Mouse (Mus musculus) layer of hippocampus, adult 18-20 months (tissue): Measurements from ENCODE around the gene Plin3. TPM values are rescaled to one million over a fixed set of nuclear protein-coding genes. Genes with fewer than 3 reads are reported as not detected.
"Not testable (repeated sequence)": the region's sequence is repeated elsewhere in the genome, so short reads cannot be mapped to it uniquely, and the experiment has no call there.

Experiments
- DNase-seq, 2 experiments: peaks; one replicate each; pipeline ENCODE4 v3.0.0; 2022; ENCODE audit warnings: low spot score in 2 of 2
- total RNA-seq, 2 experiments: library from RNA; stranded (reverse); gene quantifications; 2 replicates each; pipeline ENCODE4 v1.2.3; 2021

Gene Plin3
- total RNA-seq, 2 experiments from 2014 or later = 19.1 to 21.8 TPM

DNA sequence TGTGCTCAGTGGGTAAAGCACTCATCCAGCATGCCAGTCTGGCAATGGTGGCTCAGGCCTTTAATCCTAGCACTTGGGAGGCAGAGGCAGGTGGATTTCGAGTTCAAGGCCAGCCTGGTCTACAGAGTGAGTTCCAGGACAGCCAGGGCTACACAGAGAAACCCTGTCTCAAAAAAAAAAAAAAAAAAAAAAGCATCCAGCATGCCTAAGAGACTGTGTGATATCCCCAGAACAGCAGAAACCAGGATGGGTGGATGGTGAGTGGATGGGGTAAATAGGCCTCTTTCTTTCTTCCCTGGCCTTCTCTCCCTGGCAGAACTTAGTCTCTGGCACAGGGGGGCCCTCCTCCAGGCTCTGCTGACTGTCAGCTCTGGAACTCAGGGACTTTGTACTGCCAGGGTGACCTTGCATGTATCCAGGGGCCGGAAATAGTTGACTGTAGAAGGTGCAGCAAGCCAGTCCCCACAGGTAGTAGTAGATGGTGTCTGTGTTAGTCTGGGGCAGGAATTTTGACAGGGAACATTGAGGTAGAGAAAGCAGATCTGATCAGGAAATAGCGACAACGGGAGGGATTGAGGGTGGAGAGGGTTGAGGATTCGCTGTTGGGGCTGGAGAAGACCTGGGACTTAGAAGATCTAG lies 16.7 kb downstream of the Plin3 start:
- DNase-seq = no peak

DNA sequence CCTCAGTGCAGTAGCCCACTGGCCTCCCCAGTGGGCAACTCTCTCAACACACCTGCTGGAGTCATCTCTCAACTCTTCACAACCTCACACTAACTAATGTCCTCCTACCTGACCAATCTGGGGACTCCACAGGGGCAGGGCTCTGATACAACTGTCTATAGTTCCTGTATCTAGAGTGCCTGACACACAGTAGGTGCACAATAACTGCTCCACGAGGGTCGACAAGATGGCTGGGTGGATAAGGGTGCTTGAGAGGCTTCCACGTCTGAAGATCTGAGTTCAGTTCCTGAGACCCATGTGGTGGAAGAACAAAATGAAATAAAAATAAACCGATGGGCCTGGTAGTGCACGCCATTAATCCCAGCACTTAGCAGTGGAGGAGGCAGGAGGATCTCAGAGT lies 18.7 kb downstream of the Plin3 start:
- DNase-seq = no peak

DNA sequence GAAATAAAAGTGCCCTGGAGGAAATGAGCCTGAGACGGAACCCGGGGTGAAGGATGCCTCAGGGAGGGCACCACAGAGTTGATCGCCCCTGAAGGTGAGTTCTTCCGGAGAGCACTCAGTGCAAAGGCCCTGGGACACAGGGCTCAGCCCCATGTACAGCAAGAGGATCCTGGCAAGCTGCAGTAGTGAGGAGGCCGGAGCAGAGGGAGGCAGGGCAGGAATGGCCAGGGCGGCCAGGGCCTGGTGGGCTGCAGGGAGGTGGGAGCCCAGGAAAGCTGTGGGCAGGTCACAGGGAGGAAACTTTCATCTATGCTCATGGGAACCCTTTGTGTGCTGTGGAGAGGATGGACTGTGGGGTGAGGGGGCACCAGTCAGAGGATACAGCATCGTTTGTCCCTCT lies 19.2 kb downstream of the Plin3 start:
- DNase-seq = no peak

DNA sequence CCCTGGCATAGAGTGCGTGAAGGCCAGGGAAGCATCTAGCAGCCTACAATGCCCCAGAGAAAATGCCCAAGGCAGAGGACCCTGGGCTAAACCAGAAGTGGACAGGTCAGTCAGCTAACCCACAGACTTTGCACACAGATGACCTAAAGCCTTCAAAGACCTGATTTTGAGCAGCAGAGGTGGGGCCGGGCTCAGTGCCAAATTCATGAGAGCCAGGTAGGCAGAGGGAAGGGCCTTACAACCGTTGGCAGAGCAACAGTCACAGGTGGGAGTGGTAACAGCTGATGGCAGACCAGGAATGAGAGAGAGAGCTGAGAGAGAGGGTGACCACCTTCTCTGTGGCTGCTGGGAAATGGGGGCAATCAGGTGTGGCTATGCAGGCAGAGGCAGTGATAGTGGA lies 20.0 kb downstream of the Plin3 start:
- DNase-seq = no peak

DNA sequence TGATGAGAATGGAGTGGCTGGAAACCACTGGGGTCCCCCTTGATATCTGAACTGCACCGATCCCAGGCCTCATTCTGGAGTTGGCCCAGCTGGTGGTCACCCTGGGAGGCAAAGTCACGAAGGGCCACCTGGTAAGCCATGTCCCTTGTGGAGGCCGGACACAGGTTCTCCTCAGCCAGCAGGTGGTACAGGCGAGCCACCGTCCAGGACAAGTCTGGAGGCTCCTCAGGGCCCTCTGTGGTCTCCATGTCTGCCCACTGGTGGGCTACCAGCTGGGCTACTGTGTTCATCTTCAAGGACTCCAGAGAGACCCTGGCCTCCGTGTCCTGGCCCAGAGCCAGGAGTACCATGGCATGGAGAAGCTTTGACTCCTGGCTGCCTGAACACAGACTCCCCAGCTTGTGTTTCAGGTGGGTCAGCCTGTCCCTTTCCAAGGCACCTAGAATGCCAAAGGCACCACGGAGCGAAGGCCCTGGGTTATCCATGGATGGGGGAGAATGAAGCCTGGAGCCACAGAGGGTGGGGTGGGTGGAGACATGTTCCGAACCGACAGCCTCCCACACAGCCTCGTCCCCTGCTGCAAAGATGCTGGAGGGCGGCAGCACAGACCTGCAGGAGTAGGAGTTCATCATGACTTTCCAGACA lies 20.9 kb downstream of the Plin3 start:
- DNase-seq = no peak

DNA sequence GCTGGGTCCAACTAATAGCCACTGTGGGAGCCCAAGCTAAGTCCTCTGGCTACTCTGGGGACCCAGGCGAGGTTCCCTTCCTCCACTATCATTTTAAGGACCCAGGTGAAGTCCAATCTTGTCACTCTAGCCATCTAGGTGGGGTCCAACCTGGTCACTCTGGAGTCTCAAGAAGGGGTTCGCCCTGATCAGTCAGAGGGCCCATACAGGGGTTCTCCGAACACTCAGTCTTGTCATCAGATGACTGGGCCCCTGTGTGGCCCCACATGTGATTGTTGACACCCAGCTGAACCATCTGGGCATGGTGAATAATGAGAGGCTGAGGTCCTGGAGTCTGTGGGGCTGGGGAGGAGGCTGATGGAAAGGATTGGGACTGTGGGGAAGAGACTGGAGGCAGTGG lies 22.9 kb downstream of the Plin3 start:
- no peak for DNase-seq

DNA sequence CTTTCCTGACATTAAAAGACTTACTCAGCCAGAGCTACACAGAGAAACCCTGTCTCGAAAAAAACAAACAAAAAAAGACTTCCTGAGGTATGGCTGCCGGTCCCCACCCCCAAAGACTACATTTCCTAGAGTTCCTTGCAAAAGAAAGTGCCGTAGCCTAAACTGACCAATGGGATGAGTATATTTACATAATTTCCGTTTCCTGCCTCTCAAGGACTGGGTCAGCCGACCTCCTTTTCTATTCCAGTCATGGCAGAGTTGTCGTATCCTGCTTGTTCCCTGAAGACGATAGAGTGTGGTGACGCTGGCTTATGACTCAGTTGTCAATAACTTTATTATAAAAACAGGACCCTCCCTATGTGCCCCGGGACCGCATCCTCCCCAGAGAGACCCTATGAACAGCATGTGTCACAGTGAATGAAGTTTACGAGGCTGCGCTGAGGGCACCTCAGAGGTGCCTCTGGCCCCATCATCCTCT lies 23.5 kb downstream of the Plin3 start:
- peak in 1 of 2 experiments; percentile 80 for DNase-seq

DNA sequence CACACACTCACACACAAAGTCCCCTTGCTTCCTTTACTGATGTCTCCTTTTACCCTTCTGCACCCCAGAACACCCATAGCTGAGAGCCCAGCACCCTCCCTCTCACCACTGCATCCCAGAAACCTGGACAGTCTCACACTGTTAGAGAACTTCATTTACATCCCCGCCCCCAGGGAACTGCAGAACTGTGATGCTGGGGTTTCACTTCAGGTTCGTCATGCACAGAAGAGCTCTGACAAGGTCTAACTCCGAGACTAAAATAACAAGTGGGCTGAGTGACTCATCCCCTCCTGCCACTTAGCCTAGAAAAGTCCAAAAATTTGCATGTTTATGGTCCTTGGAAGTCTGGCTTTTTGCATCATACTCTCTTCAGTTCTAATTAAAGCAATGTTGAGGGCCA lies 26.4 kb downstream of the Plin3 start:
- peak in 1 of 2 experiments; percentile 72 for DNase-seq

DNA sequence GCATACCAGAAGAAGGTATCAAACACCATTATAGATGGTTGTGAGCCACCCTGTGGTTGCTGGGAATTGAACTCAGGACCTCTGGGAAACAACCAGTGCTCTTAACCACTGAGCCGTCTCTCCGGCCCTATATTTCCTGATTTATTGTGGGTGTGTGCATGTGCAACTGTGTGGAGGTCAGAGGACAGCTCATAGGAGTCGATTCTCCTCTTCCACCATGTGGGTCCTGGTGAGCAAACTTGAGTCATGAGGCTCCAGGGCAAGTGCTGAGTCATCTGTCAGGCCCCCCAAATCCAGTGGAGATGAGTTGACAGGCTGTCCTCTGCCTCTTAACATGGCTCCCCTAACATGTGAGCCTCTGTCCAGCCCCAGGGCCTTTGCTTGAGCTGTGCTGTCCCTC lies 26.8 kb downstream of the Plin3 start:
- no peak for DNase-seq

DNA sequence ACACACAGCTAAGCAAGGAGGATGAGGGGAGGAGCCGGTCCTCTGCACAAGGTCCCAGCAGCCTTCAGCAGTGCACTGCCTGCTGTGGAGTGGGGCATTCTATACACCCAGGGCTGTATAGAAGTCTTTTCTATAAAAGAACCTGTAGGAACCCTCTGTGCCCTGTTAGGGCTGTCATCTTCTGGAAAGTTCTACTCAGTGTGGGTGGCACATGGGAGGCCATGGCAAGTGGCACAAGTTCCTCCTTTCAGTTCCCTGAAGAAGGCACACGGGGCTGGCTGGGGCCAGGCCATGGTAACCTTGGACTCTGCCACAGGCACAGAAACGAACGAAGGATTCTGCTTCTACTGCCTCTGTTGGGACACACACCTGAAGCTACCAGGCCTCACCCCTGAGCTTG lies 27.7 kb downstream of the Plin3 start:
- DNase-seq = no peak

DNA sequence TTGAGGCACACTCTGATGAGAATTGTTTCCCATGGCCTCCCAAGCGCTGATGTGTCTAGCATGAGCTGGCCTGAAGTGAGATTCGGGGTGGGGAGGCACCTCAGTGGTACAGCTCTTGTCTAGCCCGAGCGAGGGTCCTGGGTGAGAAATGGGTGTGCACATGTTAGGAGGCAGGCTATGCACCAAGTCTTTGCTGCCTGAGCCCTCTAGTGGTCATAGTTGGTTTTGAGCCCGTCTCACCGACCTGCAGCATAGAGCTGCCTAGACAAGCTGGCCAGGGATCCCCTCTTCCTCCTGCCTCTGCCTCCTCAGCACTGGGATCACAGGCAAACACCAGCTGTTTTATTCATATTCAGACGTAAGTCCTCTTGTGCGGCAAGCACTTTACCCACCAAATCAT lies 28.7 kb downstream of the Plin3 start:
- peak; percentile 71 to 90 for DNase-seq

DNA sequence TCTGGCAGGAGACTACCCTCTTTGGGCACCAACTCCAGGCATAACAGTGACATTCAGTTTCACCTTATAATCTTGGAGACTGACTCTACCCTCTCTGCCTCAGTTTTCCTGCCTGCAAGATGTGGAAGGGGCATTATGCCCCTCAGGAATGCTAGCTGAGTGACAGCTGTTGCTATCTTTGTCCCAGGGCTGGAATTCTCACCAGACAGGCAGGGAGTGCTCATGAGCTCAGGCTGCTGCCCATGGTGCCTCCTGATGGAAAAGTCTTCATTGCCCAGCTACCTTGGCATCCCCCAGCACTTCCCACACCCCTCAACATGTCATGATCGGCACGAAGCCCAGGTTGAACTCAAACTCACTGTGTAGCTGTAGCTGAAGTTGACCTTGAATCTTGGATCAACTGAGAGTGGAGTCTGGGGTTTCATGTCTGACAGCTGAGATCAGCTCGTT lies 30.0 kb downstream of the Plin3 start:
- DNase-seq = no peak

DNA sequence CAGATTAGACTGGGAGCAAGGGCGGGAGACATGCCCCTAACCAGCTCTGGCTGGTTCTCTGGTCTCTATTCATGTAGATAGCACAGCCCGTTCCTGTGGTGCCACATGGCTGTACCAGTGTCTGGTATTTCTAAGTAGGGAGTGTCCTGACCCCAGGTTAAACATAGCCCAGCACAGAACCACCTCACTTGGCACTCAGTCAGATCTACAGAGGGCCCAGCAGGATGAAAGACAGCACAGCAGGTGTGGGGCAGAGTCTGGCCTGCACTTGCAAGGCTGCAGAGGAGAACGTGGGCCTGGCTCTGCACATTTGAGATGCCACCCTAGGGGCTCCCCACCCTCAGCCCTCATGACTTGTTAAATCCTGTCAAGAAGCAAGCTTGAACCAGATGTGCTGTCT lies 31.5 kb downstream of the Plin3 start:
- DNase-seq = no peak

DNA sequence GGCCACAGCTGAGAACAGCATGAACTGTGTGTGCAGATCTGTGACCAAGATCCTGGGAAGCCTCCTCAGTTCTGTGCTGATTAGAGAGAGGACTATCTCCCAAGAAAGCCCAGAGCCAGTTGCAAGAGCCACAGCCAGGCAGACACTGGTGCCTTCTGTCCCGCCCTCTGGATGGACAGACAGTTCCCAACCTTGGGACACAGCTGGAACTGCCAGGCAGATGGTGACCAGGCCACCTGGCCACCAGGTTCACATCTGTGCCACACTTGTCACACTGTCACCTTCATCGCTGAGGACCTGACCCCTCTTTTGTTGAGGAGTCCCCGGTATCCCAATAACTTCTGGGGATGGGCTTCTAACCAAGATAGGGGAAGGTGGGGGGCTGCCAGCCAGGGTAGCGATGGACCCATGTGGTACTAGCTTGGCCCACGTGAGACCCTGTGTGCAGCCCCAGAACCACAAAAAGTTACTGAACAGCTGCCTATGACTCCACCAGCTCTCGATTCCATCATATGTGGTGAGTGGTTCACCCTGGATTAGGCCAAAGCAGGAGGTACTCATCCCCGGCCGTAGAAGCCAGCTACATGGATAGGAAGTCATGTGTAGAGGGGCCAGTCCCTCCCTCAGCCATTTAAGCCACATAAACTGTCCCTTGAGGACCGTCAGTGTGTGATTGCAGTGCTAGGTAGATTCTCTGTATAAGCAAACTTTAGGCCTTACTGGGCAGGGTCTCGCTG lies 33.2 kb downstream of the Plin3 start:
- DNase-seq = no peak

DNA sequence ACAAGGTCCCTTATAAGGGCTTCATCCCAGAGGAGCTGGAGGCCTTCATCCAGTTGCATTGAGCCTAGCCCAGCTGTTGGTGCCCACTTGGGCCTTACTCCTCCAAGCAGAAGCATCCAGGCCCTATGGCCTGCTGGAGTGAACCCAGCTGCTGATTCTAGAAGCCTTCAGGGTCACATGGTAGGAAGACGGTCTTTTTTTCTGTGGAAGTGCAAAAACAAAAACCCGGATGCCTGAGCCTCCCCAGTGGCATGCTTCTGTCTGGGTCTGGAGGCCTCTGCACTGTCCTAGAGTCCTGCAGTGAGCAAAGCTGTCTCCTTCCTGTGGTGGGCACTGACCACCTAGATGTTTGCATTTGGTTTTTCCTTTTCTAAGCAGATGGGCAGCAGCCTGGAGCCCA lies 33.9 kb downstream of the Plin3 start:
- not testable (repeated sequence) for DNase-seq

DNA sequence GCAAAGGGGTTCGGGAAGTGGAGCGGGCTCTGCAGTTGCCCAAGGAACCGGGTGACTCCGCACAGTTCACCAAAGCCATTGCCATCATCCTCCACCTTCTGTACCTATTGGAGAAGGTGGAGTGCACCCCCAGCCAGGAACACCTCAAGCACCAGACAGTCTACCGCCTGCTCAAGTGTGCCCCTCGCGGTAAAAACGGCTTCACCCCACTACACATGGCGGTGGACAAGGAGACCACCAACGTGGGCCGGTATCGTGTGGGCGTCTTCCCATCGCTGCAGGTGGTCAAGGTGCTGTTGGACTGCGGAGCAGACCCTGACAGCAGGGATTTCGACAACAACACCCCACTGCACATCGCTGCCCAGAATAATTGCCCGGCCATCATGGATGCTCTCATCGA lies 34.4 kb downstream of the Plin3 start:
- not testable (repeated sequence) for DNase-seq

DNA sequence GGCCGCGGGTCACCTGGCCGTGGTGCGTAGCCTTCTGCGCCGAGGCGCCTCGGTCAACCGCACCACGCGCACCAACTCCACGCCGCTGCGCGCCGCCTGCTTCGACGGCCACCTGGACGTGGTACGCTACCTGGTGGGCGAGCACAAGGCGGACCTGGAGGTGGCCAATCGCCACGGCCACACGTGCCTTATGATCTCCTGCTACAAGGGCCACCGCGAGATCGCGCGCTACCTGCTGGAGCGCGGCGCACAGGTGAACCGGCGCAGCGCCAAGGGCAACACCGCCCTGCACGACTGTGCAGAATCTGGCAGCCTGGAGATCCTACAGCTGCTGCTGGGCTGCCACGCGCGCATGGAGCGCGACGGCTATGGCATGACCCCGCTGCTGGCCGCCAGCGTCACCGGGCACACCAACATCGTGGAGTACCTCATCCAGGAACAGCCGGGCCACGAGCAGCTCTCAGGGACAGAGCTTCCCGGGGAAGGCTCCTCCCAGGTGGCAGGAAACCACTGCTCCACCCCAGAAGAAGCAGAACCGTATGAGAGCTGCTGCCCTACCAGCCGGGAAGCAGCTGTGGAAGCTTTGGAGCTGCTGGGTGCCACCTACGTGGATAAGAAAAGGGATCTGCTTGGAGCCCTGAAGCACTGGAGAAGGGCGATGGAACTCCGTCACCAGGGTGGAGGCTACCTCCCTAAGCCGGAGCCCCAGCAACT lies 35.3 kb downstream of the Plin3 start:
- no peak for DNase-seq

DNA sequence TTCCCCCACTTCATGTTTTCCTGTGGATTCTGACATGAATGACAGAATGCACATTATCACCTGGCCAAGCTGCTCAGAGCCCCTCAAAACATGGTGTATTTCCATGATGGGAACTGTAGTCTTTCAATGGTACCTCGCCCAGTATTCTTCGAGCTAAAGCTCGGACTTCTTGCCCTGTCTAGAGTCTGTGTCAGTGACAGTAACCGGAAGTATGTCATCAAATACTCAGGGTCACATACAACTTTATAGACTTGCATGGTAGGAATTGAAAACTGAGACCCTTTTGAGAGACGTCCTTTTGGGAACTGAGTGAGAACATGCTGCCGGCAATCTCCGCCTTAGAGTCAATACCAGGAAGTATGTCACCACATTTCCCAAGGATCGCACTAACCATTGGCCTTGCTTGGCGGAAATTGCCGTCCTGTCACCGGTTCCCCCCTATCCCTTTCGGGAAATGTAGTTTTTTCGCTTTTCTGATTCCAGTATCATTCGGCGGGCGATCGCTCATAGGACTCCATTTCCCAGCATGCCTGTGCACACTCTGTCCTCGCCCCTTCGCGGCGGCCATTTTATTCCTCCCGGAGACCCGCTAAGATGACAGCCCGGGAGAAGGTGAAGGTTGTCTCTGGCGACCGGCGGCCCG lies 36.3 kb downstream of the Plin3 start, which contains the start of gene Fem1a:
Gene Fem1a, plus strand, starts transcription at position 572 of the 643 bp plus-strand sequence.
- peak; percentile 97 to 98 for DNase-seq

DNA sequence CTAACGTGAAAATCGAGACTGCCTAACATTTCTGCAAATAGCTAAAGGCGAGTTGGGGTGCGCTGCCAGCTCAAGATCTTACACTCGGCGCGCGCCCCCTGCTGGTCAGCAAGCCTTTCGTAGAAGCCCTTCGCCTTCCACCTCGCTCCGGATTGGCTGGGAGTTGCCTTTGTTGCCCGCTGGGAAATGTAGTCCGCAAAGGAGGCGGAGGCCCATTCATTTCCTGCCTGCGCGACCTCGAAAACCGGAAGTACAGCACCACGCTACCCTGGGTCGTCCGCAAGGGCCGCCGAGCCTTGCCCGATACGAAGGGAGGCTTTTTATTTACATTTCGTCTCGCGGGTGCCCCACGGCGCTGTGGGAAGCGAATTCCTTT lies 36.8 kb downstream of the Plin3 start:
- DNase-seq = peak; percentile 98 to 100

DNA sequence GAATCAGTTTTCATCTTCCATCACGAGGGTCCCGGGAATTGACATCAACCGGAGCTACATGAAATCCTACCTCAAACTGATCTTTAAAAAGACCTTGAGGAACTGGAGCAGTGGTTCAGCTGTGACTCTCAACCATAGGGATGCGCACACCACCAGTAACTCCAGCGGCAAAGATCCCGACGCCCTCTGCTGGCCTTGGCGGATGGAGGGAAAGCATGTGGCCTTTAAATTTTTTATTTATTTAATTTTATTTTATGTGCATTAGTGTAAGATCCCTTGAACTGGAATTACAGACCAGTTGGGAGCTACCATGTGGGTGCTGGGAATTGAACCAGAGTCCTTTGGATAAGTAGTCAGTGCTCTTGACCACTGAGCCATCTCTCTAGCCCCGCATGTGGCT lies 37.2 kb downstream of the Plin3 start:
- DNase-seq = peak; percentile 61 to 75

DNA sequence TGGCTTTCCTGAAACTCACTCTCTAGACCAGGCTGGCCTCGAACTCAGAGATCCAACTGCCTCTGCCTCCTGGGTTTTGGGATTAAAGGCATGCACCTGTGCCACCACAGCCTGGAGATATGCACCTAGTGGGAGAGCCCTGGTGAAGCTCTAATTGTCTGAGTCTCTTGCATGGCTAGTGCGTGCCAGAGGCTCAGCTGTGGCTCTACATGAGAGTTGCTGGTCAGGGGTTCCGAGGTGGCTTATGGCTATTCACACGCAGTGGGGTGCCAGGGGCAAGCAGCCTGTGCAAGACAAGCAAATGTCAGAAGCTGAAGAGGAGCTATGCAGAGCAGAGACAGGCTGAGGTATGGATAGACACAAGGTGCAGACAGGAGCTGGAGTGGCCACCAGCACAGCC lies 38.0 kb downstream of the Plin3 start:
- DNase-seq = no peak
